Mouse (Mus musculus) right cerebral cortex, postnatal 4 days (tissue): ENCODE data around the gene Olfr1052.
"Not testable (repeated sequence)": the region's sequence is repeated elsewhere in the genome, so short reads cannot be mapped to it uniquely, and the experiment has no call there.

Experiments used
- DNase-seq: peaks from one replicate; pipeline ENCODE4 v3.0.0-alpha.2; 2022

Gene Olfr1052

GRCm38 (mm10) chr2:86292155-86292554 is at the start of gene Olfr1052:
Olfr1052 (plus strand) TSS chr2:86292455.
- no peak for DNase-seq

GRCm38 (mm10) chr2:86258228-86258627 is 34.0 kb upstream of the Olfr1052 start, which contains the start of gene Olfr1049:
Olfr1049 (minus strand) TSS chr2:86258328.
- DNase-seq: not testable (repeated sequence)

- not testable (repeated sequence) for DNase-seq
Measured at GRCm38 (mm10) chr2:86278988-86279387, 13.3 kb upstream of the Olfr1052 start, which contains the start of gene Olfr1051. Olfr1051 (minus strand) TSS chr2:86279088.

GRCm38 (mm10) chr2:86315184-86315583 is 22.9 kb downstream of the Olfr1052 start, which contains the start of gene Olfr1053:
Olfr1053 (minus strand) TSS chr2:86315284.
- no peak for DNase-seq

GRCm38 (mm10) chr2:86335333-86335732 is 43.1 kb downstream of the Olfr1052 start, which contains the start of gene Olfr1054:
Olfr1054 (minus strand) TSS chr2:86335433.
- no peak for DNase-seq
